Mouse (Mus musculus) B cell, adult 62 days (primary cell): ENCODE data around the gene Gm6793. TPM values are rescaled to one million over a fixed set of nuclear protein-coding genes. Genes with fewer than 3 reads are reported as not detected.

Experiments used
- total RNA-seq: library from RNA; stranded (reverse); gene quantifications from 4 replicates; pipeline ENCODE4 v1.2.4, GENCODE M21; 2023

Gm6793 gene
- total RNA-seq = not detected in 4 replicates

DNA sequence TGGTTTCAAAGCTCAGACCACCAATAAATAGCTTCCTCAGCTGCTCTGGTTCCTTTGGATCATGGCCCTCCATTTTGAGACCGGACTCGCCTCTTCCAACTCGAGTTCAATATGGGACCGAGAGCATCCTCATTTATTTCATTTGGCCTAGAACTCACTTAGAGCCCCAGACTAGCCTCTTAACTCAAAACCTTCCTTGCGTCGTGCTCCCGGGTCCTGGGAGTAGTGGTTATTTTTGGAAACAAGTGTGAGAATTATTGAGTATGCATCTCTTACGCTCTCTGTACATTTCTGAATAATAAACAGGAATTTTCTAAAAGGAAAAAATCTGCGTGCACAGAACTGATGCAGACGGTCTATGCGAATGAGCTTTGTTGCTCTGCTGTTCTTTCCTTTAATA is at the start of gene Gm6793:
Gene Gm6793 (minus strand): TSS at position 101 of the 400 bp plus-strand sequence.

DNA sequence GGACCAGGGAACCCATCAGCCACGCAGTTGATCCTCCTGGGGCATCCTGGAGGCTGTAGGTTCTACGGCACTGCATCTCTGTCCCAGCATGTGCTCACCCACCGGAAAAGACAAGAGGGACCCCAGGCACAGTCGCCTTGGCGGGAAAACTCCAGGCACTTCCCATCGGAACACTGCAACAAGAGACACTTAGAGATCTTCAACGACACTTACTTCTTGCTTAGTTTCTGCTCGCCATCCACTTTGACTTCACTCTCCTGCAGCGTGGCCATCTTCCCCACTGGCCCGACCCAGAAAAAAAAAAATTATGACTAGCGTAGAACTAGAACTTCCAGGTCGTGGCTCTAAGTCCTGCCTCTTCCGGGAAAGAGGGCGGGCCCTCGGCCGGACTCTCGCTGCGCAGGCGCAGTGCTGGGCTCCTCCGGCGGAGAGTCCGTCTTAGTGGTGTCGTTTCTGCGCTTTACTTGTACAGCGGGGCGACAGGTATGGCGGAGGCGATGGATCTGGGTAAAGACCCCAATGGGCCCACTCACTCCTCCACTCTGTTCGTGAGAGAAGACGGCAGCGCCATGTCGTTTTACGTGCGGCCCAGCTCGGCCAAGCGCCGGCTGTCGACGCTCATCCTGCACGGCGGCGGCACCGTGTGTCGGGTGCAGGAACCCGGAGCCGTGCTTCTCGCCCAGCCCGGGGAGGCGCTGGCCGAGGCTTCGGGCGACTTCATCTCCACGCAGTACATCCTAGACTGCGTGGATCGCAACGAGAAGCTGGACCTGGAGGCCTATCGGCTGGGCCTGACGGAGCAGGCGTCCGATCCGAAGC is 3.6 kb downstream of the Gm6793 start, which contains the start of the genes Kars and Terf2ip:
Gene Kars (minus strand): TSS at position 327 of the 819 bp plus-strand sequence.
Gene Terf2ip (plus strand): TSS at position 402 of the 819 bp plus-strand sequence.

DNA sequence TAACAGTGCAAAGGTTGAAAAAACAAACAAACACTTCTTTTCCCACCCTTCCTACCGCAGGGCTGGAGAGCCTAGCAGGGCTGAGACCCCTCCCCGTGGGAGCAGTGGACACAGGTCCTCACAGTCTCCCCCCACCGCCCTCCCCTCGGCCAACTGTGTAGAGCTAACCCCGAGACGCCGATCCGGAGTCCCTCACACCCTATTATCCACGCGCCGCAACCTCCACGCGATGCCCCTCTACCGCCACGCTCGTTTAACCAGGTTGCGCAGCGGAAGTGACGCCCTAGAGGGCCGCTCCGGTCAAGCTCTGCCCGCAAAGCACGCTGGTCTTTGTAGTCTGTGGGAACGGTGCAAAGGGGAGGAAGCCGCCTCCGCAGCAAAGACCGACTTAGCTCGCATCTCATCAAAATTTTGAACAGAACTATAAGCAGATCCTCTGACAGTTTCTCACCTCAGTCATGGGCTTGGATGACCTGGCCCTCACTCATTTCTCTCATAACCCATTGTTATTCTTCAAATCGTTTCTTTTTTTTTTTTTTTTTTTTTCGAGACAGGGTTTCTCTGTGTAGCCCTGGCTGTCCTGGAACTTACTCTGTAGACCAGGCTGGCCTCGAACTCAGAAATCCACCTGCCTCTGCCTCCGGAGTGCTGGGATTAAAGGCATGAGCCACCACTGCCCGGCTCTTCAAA is 22.7 kb downstream of the Gm6793 start, which contains the start of gene Adat1:
Gene Adat1 (minus strand): TSS at position 290 of the 690 bp plus-strand sequence.

Other genes starting within 250 kb of the Gm6793 start
- gene Cfdp1, start 160.7 kb downstream of the Gm6793 start, total RNA-seq = 36.6 to 44.2 TPM (median 39.9 TPM) in 4 replicates
- 3.2 to 4.1 TPM (median 3.7 TPM) in 4 replicates for gene Tmem170, start 138.3 kb downstream of the Gm6793 start, total RNA-seq
- gene Chst5, start 104.6 kb downstream of the Gm6793 start, total RNA-seq = not detected in 4 replicates
- gene Tmem231, start 81.2 kb downstream of the Gm6793 start, total RNA-seq = 3.0 to 4.5 TPM (median 3.8 TPM) in 4 replicates
- gene Gabarapl2, start 74.3 kb downstream of the Gm6793 start, total RNA-seq = 110 to 123 TPM (median 118 TPM) in 4 replicates
- gene Adat1, start 22.7 kb downstream of the Gm6793 start, total RNA-seq = 3.4 to 4.3 TPM (median 3.7 TPM) in 4 replicates
- gene Kars, start 3.7 kb downstream of the Gm6793 start, total RNA-seq = 75.1 to 83.1 TPM (median 80.4 TPM) in 4 replicates
- gene Terf2ip, start 3.6 kb downstream of the Gm6793 start, total RNA-seq = 12.8 to 14.4 TPM (median 13.3 TPM) in 4 replicates